Mouse (Mus musculus) Patski (cell line): ENCODE results near the gene Ccdc97. TPM values are rescaled to one million over a fixed set of nuclear protein-coding genes. Genes with fewer than 3 reads are reported as not detected.

Experiments
- ATAC-seq: fragments of 100-300 bp; one replicate; pipeline ENCODE4 v1.8.0; 2021
- CTCF ChIA-PET: fragments of 350-600 bp; sonication (Branson Sonifier 250); formaldehyde crosslinking; loops from one replicate; lab custom pipeline; 2022; ENCODE audit warnings: inconsistent platforms; lab: Charles Lee
- POLR2A ChIA-PET: fragments of 350-600 bp; sonication (Branson Sonifier 250); formaldehyde crosslinking; loops from one replicate; lab custom pipeline; 2022; ENCODE audit warnings: antibody characterized with exemption, inconsistent platforms; lab: Charles Lee
- DNase-seq: peaks from one replicate; pipeline ENCODE4 v3.0.0-alpha.2; 2011; ENCODE audit warnings: low read depth, low spot score
- H3K27me3 ChIP-seq: fragments of 371-371 bp; one replicate; pipeline ENCODE4 v1.5.1; 2021
- CTCF ChIP-seq: fragments of 100-300 bp; IDR thresholded peaks from one replicate; pipeline ENCODE4 v1.5.1; 2021
- in situ Hi-C: fragments of 300-500 bp; cut with MboI; formaldehyde crosslinking; loops from 3 replicates; pipeline ENCODE4 v1.11.1; 2018; ENCODE audit warnings: low pct_unique_long_range_greater_than_20kb, mixed read lengths
- polyA plus RNA-seq: library from polyadenylated mRNA; unstranded; gene quantifications from one replicate; pipeline ENCODE4 v1.2.3, GENCODE M21; 2021

Gene Ccdc97
- polyA plus RNA-seq, 1 experiment from 2014 or later = 33.7 TPM

DNA sequence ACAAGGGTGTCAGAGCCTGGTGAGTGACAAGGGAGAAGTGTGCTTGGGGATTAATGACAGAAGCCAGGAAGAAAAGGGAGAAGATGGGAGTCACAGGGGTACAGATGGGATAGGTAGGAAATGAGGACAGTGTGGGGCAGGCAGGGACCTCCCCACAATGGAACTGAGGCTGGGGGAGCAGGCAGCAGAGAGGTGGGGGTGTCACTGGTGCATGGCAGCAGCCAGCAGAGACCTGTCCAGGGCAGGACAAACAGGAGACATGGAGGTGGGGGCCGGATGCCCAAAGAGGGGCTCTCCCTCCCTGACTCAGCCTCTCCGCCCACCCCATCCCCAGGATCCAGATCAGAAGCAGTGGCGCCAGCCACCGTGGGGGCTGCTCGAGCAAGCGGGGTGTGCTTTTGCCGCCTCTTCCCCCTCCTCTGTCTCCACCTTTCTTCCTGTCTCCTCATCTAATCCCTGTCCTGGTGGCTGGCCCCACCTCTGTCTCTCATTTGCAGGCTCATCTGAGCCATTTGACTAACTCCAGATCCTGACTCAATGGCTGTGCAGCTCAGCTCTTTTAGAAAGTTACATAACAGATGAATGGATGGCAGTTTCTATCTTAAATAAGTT is 8.3 kb downstream of the Ccdc97 start:
- POLR2A ChIA-PET = interaction anchor here (0.6 kb wide), 1 partner anchor 9 kb away, joined by 5 read pairs; no protein-coding TSS in a partner anchor
- peak; percentile 26 for ATAC-seq
- no peak for TF ChIP-seq CTCF
- in situ Hi-C loops = no loop called here
- peak; percentile 83 for DNase-seq
- CTCF ChIA-PET = no interaction called here
- H3K27me3 ChIP-seq = no peaks in the 10 kb centered on the region

GRCm38 (mm10) chr7:25709961-25710360 is 8.9 kb downstream of the Ccdc97 start:
- H3K27me3 ChIP-seq = no peaks in the 10 kb centered on the region
- TF ChIP-seq CTCF = no peak
- no peak for ATAC-seq
- CTCF ChIA-PET = no interaction called here
- no peak for DNase-seq
- in situ Hi-C loops = no loop called here
- POLR2A ChIA-PET = no interaction called here

- in situ Hi-C loops = no loop called here
- no peak for TF ChIP-seq CTCF
- no peak for DNase-seq
- no peaks in the 10 kb centered on the region for H3K27me3 ChIP-seq
- ChIA-PET CTCF (interaction anchor here (1.1 to 1.3 kb wide), 2 partner anchors 21 to 23 kb away, joined by 3 read pairs; partner anchors contain the start of gene Tgfb1), POLR2A (no interaction called here)
- ATAC-seq = no peak
Measured at GRCm38 (mm10) chr7:25707581-25708292, 11.2 kb downstream of the Ccdc97 start.

DNA sequence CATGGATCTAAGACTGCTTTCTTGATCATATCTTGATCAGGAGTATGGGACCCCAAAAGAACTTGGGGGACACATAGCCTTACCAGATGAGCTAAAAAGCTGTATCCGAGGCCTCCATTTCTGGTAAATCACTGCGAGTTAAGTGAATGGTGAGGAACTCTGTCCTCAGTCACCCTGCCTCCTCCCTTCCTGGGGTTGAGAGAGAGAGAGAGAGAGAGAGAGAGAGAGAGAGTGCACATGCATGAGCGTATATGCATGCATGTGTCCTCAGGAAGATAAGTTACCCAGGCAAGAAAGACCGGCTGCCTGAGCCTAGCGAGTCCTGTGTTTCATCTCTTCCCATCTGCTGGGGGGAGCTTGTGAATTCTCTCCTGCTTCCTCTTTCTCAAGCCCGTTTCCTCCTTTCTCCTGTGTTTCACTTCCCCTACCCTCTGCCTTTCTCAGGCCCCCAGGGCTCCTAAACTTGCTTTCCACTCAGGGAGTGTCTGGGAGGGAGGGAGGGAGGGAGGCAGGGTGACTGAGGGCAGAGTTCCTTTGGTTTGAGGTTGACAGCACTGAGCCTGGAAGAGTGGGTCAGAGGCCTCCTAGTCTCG is 12.2 kb downstream of the Ccdc97 start:
- ChIA-PET CTCF (interaction anchor here (0.7 to 1.1 kb wide), 2 partner anchors 22 to 26 kb away, joined by 3 read pairs; partner anchors contain the start of gene B9d2), POLR2A (no interaction called here)
- DNase-seq (no peak), ATAC-seq (no peak)
- TF ChIP-seq CTCF = no peak
- H3K27me3 ChIP-seq = no peaks in the 10 kb centered on the region
- in situ Hi-C loops = no loop called here

- H3K27me3 ChIP-seq = no peaks in the 10 kb centered on the region
- CTCF ChIA-PET = no interaction called here
- POLR2A ChIA-PET = no interaction called here
- in situ Hi-C loops = no loop called here
- DNase-seq (no peak), ATAC-seq (no peak)
- no peak for TF ChIP-seq CTCF
Measured at GRCm38 (mm10) chr7:25705801-25706251, 13.1 kb downstream of the Ccdc97 start.

GRCm38 (mm10) chr7:25704716-25705364 is 14.0 kb downstream of the Ccdc97 start:
- DNase-seq = no peak

DNA sequence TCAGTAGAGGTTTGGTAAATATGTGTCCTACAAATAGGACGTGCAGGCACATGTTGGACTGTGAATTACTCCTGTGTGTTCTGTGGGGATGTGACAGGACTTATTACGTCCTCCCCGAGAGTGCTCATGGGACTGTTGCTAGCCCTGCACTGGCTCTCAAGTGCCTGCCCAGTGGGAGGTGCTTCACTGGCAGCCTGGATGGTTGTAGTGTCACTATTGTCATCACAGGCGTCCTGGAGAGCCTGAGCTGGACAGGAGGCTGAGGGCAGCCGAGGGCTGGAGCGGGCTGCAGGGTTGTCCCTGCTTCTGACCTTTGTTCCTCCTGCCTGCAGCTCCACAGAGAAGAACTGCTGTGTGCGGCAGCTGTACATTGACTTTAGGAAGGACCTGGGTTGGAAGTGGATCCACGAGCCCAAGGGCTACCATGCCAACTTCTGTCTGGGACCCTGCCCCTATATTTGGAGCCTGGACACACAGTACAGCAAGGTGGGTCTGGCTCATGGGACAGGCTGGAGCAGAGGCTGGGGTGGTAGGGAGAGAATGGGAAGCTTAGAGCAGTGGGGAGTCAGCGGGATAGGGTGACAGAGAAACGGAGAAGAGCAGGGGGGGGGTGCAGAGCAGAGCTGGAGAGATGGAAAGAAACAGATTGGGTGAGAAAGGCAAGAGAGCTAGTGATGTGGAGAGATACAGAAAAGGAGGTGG is 14.9 kb downstream of the Ccdc97 start:
- in situ Hi-C loops = no loop called here
- ChIA-PET CTCF (no interaction called here), POLR2A (interaction anchor here (0.7 kb wide), 1 partner anchor 154 kb away, joined by 3 read pairs; no protein-coding TSS in a partner anchor)
- DNase-seq = no peak
- no peak for ATAC-seq
- TF ChIP-seq CTCF = no peak
- H3K27me3 ChIP-seq = no peaks in the 10 kb centered on the region

More at GRCm38 (mm10) chr7:25704716-25705364, 14.0 kb downstream of the Ccdc97 start:
- no peaks in the 10 kb centered on the region for H3K27me3 ChIP-seq
- POLR2A ChIA-PET = no interaction called here
- CTCF ChIA-PET = no interaction called here
- no peak for ATAC-seq
- no peak for TF ChIP-seq CTCF
- in situ Hi-C loops = no loop called here

DNA sequence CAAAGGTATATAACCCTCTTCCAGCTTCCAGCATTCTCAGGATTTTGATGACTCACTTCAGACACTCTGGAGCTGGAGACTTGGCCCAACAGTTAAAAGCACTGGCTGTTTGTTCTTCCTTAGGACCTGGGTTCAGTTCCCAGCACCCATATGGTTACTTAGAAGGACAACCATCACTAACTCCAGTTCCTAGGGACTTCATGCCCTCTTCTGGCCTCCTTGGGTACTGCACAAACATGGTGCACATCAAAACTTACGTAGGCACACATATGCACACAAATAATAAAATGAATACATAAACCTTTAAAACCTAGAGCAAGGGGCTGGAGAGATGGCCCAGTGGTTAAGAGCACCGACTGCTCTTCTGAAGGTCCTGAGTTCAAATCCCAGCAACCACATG is 16.5 kb downstream of the Ccdc97 start:
- H3K27me3 ChIP-seq = no peaks in the 10 kb centered on the region
- ATAC-seq (no peak), DNase-seq (no peak)
- no peak for TF ChIP-seq CTCF
- CTCF ChIA-PET = no interaction called here
- POLR2A ChIA-PET = no interaction called here
- in situ Hi-C loops = no loop called here

- CTCF ChIA-PET = no interaction called here
- no peak for ATAC-seq
Measured at GRCm38 (mm10) chr7:25700732-25701131, 18.2 kb downstream of the Ccdc97 start.

DNA sequence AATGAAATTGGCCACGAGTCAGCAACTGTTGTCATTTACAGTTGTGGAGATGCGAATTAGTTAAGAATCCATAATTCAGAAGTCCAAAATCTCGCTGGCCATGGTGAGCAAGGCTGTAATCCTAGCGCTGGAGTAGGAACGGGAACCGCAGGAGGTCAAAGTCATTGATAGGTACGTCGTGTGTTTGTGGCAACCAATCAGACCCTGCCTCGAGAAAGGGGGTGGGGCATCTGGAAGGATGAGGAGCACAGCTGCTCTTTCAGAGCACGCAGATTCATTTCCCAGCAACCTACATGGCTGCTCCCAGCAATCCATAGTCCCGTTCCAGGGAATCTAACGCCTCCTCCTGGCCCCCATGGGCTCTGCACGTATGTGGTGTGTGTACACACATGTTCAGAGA is 19.0 kb downstream of the Ccdc97 start:
- H3K27me3 ChIP-seq = no peaks in the 10 kb centered on the region
- DNase-seq (no peak), ATAC-seq (no peak)
- in situ Hi-C loops = no loop called here
- no peak for TF ChIP-seq CTCF
- ChIA-PET POLR2A (no interaction called here), CTCF (no interaction called here)

More at GRCm38 (mm10) chr7:25700732-25701131, 18.2 kb downstream of the Ccdc97 start:
- in situ Hi-C loops = no loop called here
- POLR2A ChIA-PET = no interaction called here
- no peak for DNase-seq
- no peak for TF ChIP-seq CTCF
- H3K27me3 ChIP-seq = no peaks in the 10 kb centered on the region
